Mouse (Mus musculus) heart, postnatal 36 days (tissue): ENCODE measurements around the gene Ttyh2. TPM values are rescaled to one million over a fixed set of nuclear protein-coding genes. Genes with fewer than 3 reads are reported as not detected.
A peak's percentile ranks its signal among the peaks of the same experiment; 100 is the strongest.

ENCODE experiments used
- DNase-seq, 2 experiments: peaks; one replicate each; pipeline ENCODE4 v3.0.0; 2021 to 2022
- intact Hi-C: fragments of 180-260 bp; cut with DNase I; formaldehyde crosslinking; loops from one replicate; pipeline ENCODE4 v1.15.1; 2025
- total RNA-seq, 2 experiments: library from RNA; stranded (reverse); gene quantifications; 2 replicates each; pipeline ENCODE4 v1.2.3; 2021

The Ttyh2 gene
- total RNA-seq, 2 experiments from 2014 or later: 4.2 to 5.3 TPM

- intact Hi-C loops: loop anchor here (2.0 kb wide), 1 partner anchor 64 kb away; no protein-coding TSS in a partner anchor
- peak; percentile 56 for DNase-seq
Measured at GRCm38 (mm10) chr11:114736913-114737624, 61.8 kb downstream of the Ttyh2 start.

GRCm38 (mm10) chr11:114740598-114740997 lies 65.4 kb downstream of the Ttyh2 start:
- intact Hi-C loops: loop anchor here (10.0 kb wide), 1 partner anchor 314 kb away; no protein-coding TSS in a partner anchor

GRCm38 (mm10) chr11:114741451-114741850 lies 66.2 kb downstream of the Ttyh2 start:
- DNase-seq: no peak
- intact Hi-C loops: loop anchor here (10.0 kb wide), 1 partner anchor 313 kb away; no protein-coding TSS in a partner anchor

More at GRCm38 (mm10) chr11:114740598-114740997, 65.4 kb downstream of the Ttyh2 start:
- no peak for DNase-seq

- peak; percentile 90 to 98 for DNase-seq
Measured at GRCm38 (mm10) chr11:114745134-114745533, 69.9 kb downstream of the Ttyh2 start.

GRCm38 (mm10) chr11:114747564-114748138 lies 72.4 kb downstream of the Ttyh2 start:
- no peak for DNase-seq
- intact Hi-C loops: loop anchor here (10.0 kb wide), 1 partner anchor 307 kb away; no protein-coding TSS in a partner anchor

More at GRCm38 (mm10) chr11:114745134-114745533, 69.9 kb downstream of the Ttyh2 start:
- intact Hi-C loops: loop anchor here (1.0 to 10.0 kb wide), 3 partner anchors 44 to 310 kb away; no protein-coding TSS in a partner anchor

GRCm38 (mm10) chr11:114764820-114765818 lies 89.9 kb downstream of the Ttyh2 start, which contains the start of gene Kif19a:
Gene Kif19a, plus strand, starts transcription at chr11:114765388.
- DNase-seq: peak; percentile 58 to 63
- intact Hi-C loops: no loop called here

- intact Hi-C loops: no loop called here
Measured at GRCm38 (mm10) chr11:114769911-114770310, 94.7 kb downstream of the Ttyh2 start.

More at GRCm38 (mm10) chr11:114769911-114770310, 94.7 kb downstream of the Ttyh2 start:
- DNase-seq: no peak

Other genes starting within 250 kb of the Ttyh2 start
- 100 to 1,000 TPM; 567 to 618 TPM for gene Rpl38, start 6.9 kb upstream of the Ttyh2 start, total RNA-seq
- gene Dnaic2, start 52.0 kb downstream of the Ttyh2 start, total RNA-seq: under 1 TPM; 0.08 to 0.17 TPM
- under 1 TPM in 1 of 2 experiments, not detected in 1; 0.35 TPM for gene Kif19a, start 90.0 kb downstream of the Ttyh2 start, total RNA-seq
- not detected for gene Btbd17, start 120.5 kb downstream of the Ttyh2 start, total RNA-seq
- gene Gpr142, start 123.5 kb downstream of the Ttyh2 start, total RNA-seq: not detected
- 10 to 100 TPM; 10.2 to 11.2 TPM for gene Gprc5c, start 175.7 kb downstream of the Ttyh2 start, total RNA-seq
- 1 to 10 TPM; 1.6 to 1.8 TPM for gene Cd300a, start 214.6 kb downstream of the Ttyh2 start, total RNA-seq